Mouse (Mus musculus): ENCODE data around the gene Wwox.

DNA sequence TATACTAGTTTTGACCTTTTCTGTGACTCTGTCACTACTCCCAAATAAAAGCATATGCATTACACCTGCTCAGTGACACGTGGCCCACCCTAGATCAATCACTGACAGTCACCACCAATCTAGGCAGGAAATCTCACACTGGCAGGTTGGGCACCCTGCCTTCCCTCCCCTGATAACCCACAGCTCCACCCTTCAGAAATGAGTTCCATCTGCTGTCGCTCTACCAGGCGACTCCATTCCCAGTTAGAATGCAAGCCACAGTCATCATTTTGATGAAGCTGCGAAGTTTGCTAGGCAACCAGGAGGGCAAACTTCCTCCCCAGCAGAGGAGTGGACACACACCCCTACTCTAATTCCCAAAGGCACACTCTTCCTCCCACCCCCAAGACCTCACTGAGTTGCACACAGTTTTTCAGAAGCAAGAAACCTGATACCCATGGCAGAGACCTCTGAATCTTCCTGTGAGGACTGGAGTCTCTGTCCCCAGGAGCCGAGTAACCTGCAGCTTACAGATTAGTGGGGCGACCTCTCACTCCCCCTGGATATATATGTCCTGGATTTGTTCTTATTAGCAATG is 238.2 kb downstream of the Wwox start:
- TF ChIP-seq CTCF (IDR thresholded peaks at IDR 0.05; ENCODE audit: low read depth), result no peak
- TF ChIP-seq EP300 (IDR thresholded peaks at IDR 0.05; ENCODE audit: low read depth), result no peak

All from liver, embryonic 14.5 days (tissue).